Mouse (Mus musculus): ENCODE results near the gene Olfr348. TPM values are rescaled to one million over a fixed set of nuclear protein-coding genes. Genes with fewer than 3 reads are reported as not detected.

The Olfr348 gene
- total RNA-seq (2023), result not detected

GRCm38 (mm10) chr2:36783976-36784375, at the start of gene Olfr348:
Gene Olfr348, plus strand, starts transcription at chr2:36784276.

GRCm38 (mm10) chr2:36790238-36790637, 6.2 kb downstream of the Olfr348 start, which contains the start of gene Olfr50:
Gene Olfr50, plus strand, starts transcription at chr2:36790538.

GRCm38 (mm10) chr2:36816932-36817331, 32.9 kb downstream of the Olfr348 start, which contains the start of gene Olfr3:
Gene Olfr3, minus strand, starts transcription at chr2:36817032.

Other genes starting within 250 kb of the Olfr348 start
- not detected for gene Olfr344, start 217.6 kb upstream of the Olfr348 start, total RNA-seq (2023)
- not detected for gene Olfr345, start 144.2 kb upstream of the Olfr348 start, total RNA-seq (2023)
- not detected for gene Olfr346, start 98.5 kb upstream of the Olfr348 start, total RNA-seq (2023)
- gene Olfr347, start 52.4 kb upstream of the Olfr348 start, total RNA-seq (2023), result not detected
- not detected for gene Olfr50, start 6.3 kb downstream of the Olfr348 start, total RNA-seq (2023)
- gene Olfr3, start 32.8 kb downstream of the Olfr348 start, total RNA-seq (2023), result not detected
- not detected for gene Olfr350, start 62.0 kb downstream of the Olfr348 start, total RNA-seq (2023)
- 0.18 TPM for gene Olfr351, start 78.4 kb downstream of the Olfr348 start, total RNA-seq (2023)
- not detected for gene Olfr352, start 84.2 kb downstream of the Olfr348 start, total RNA-seq (2023)
- not detected for gene Olfr353, start 108.7 kb downstream of the Olfr348 start, total RNA-seq (2023)
- not detected for gene Olfr354, start 121.4 kb downstream of the Olfr348 start, total RNA-seq (2023)
- not detected for gene Olfr355, start 144.6 kb downstream of the Olfr348 start, total RNA-seq (2023)
- gene Olfr356, start 152.8 kb downstream of the Olfr348 start, total RNA-seq (2023), result not detected
- not detected for gene Olfr357, start 209.6 kb downstream of the Olfr348 start, total RNA-seq (2023)
- gene Olfr358, start 225.1 kb downstream of the Olfr348 start, total RNA-seq (2023), result not detected